Mouse (Mus musculus) embryonic facial prominence, embryonic 13.5 days (tissue): ENCODE results near the gene Tns3. TPM values are rescaled to one million over a fixed set of nuclear protein-coding genes. Genes with fewer than 3 reads are reported as not detected.

Experiments used
- ATAC-seq: fragments of 200-750 bp; cut with Nextera tagmentation; 2 replicates; pipeline ENCODE4 v1.8.0; 2017; ENCODE audit warnings: low read depth; ENCODE audit not compliant: insufficient number of reproducible peaks, insufficient read depth, low FRiP score, low TSS enrichment
- H3K27ac ChIP-seq: fragments of 300-500 bp; sonication (generic); 2 replicates; pipeline ENCODE4 v1.5.1; 2015; ENCODE audit warnings: moderate library complexity, mild to moderate bottlenecking, inconsistent platforms
- H3K27me3 ChIP-seq: fragments of 300-500 bp; sonication (generic); 2 replicates; pipeline ENCODE4 v1.6.1; 2015; ENCODE audit warnings: mild to moderate bottlenecking, inconsistent platforms
- H3K36me3 ChIP-seq: fragments of 300-500 bp; sonication (generic); 2 replicates; pipeline ENCODE4 v1.6.1; 2015; ENCODE audit warnings: mild to moderate bottlenecking, inconsistent platforms
- H3K4me1 ChIP-seq: fragments of 300-500 bp; sonication (generic); 2 replicates; pipeline ENCODE4 v1.6.1; 2015; ENCODE audit warnings: inconsistent platforms
- H3K4me2 ChIP-seq: fragments of 300-500 bp; sonication (generic); 2 replicates; pipeline ENCODE4 v1.6.1; 2015; ENCODE audit warnings: moderate library complexity, mild to moderate bottlenecking, inconsistent platforms
- H3K4me3 ChIP-seq: fragments of 300-500 bp; sonication (generic); 2 replicates; pipeline ENCODE4 v1.5.1; 2015; ENCODE audit warnings: mild to moderate bottlenecking, inconsistent platforms
- H3K9ac ChIP-seq: fragments of 300-500 bp; sonication (generic); 2 replicates; pipeline ENCODE4 v1.6.1; 2015; ENCODE audit warnings: mild to moderate bottlenecking, inconsistent platforms
- H3K9me3 ChIP-seq: fragments of 300-500 bp; sonication (generic); 2 replicates; pipeline ENCODE4 v1.6.1; 2016; ENCODE audit warnings: inconsistent platforms
- WGBS: fragments of 180-500 bp; shearing (Covaris S2); methylation state at CpG from one replicate; pipeline ENCODE4 v1.1.7; 2015; ENCODE audit warnings: mixed read lengths; 5-methylcytosine and 5-hydroxymethylcytosine counted together
- polyA plus RNA-seq: library from polyadenylated mRNA; unstranded; fragments of >200 nt; fragmentation: Nextera tagmentation; extraction: Ambion mirVana; gene quantifications from 2 replicates; pipeline ENCODE4 v1.2.1, GENCODE M21; 2015

The Tns3 gene
- polyA plus RNA-seq, 1 experiment from 2014 or later, result 35.0 TPM

DNA sequence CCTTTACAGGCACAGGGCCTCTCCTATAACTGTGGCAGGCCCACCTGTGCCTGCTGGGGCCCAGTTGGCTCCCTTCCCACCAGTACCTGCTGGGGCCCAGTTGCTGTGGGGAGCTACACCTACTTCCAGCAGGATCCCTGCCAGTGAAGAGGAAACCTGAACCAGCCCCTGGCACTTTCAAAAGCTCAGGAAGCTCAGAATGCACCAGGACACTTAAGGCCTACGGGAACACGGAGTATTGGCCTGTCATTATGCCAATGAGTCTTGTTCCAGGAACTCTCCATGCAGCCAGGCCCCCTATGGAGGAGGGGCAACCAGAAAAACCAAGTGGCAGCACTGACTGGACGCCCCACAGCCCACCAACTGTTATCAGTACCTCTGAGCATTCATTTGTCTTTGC lies 181.6 kb downstream of the Tns3 start:
- 55% methylated on average over 3 of the region's 3 CpGs for WGBS
- no peak overlapping the region for H3K9ac ChIP-seq
- H3K36me3 ChIP-seq, result peaks cover 42% of the 10 kb centered on the region

DNA sequence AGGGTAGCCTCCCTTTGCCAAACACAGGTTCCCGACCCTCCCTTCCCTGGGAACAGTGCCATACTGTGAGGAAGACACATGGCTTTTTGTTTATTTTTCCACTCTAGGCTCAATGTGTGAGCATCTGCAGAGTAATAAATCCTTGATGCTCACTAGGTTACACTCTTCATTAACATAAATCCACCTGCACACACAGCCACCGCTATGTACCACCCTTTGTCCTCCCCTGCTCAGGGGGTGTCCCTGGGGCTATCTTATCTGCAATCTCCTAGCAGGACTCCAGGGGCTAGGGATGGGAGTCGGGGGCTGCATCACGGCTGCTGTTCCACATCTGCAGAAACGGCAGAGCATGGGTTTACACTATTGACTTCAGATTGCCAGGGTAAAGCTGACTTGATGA lies 182.4 kb downstream of the Tns3 start:
- H3K4me3 ChIP-seq, result no peak overlapping the region
- no peak overlapping the region for H3K4me2 ChIP-seq
- peaks cover 44% of the 10 kb centered on the region for H3K36me3 ChIP-seq
- H3K4me1 ChIP-seq, result peaks cover 41% of the 10 kb centered on the region
- no peak for ATAC-seq
- WGBS, result 48% methylated on average over 5 of the region's 5 CpGs
- no peaks in the 10 kb centered on the region for H3K27me3 ChIP-seq
- no peaks in the 10 kb centered on the region for H3K9me3 ChIP-seq
- peak overlapping the region; percentile 44; the same call in 1 of the 2 replicates for H3K27ac ChIP-seq
- H3K9ac ChIP-seq, result no peak overlapping the region

More for the DNA sequence above, 181.6 kb downstream of the Tns3 start:
- Histone ChIP-seq H3K4me2 (no peak overlapping the region), H3K4me1 (peaks cover 41% of the 10 kb centered on the region), H3K27ac (peak overlapping the region; percentile 57; the same call in 1 of the 2 replicates), H3K4me3 (no peak overlapping the region), H3K27me3 (no peaks in the 10 kb centered on the region), H3K9me3 (no peaks in the 10 kb centered on the region)
- ATAC-seq, result 0 out of 2 replicates have a peak, but pooled peaks have one; percentile 3

DNA sequence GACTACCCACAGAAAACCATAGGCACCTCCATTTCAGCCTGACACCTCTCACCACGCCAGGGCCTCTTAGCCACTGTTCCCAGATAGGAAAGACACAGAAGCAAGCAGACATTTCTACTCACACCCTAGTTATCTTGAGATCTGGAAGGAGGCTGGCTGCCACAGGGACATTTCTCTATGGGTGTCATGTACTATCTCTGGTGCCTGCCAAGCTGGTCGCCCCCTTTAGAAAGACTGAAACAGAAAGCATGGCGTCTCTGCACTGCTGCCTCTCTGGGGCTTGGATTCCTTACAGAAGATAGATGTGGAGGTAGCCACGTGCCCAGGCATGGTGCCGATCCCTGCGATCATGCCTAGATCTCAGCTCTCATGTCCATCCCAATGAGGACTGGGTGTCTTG lies 182.8 kb downstream of the Tns3 start:
- no peak for ATAC-seq
- Histone ChIP-seq H3K27ac (peak overlapping the region; percentile 44; the same call in 1 of the 2 replicates), H3K4me2 (no peak overlapping the region), H3K36me3 (peaks cover 44% of the 10 kb centered on the region), H3K9ac (no peak overlapping the region), H3K4me1 (peaks cover 40% of the 10 kb centered on the region), H3K4me3 (no peak overlapping the region), H3K27me3 (no peaks in the 10 kb centered on the region), H3K9me3 (no peaks in the 10 kb centered on the region)
- WGBS, result 88% methylated on average over 6 of the region's 6 CpGs

DNA sequence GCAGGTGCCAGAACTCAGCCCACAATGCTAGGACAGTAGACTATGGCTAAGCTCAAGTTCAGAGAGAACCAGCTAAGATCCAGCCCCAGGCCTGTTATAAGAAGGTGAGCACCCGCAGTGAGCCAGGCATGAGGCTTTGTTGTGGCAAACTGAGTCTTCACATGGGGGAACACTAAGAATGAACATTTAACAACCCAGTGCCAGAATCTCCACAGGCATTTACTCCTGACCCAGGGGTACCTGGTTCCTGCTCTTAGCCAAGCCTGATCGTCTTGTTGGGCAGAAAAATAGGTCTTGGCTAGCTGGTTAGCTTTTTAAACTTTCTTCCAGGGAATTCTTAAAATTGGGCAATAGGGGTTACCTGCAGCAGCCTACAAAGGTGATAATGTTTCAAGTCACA lies 184.5 kb downstream of the Tns3 start:
- Histone ChIP-seq H3K9ac (no peak overlapping the region), H3K4me3 (no peak overlapping the region), H3K27me3 (no peaks in the 10 kb centered on the region), H3K36me3 (peaks cover 44% of the 10 kb centered on the region), H3K4me1 (peaks cover 31% of the 10 kb centered on the region), H3K27ac (no peak overlapping the region), H3K9me3 (no peaks in the 10 kb centered on the region), H3K4me2 (no peak overlapping the region)
- WGBS, result 88% methylated on average over 2 of the region's 2 CpGs
- no peak for ATAC-seq

DNA sequence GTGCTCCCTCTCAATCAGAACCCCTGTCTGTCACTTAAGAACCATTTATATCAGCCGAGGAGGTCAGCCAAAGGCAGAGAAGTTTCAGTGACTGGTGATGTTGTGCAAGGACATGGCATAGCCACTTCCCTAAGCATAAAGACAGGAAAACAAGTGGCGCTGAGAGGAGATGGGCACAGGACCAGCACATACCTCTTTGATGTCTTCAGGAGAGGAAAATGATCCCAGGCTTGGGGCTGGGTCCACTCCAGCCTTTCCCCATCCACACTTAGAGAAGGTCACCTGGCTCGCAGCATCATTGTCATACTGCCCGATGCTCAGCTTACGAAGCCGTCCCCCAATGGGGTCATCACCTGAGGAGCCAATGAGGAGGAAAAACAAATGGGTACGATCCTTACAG lies 185.0 kb downstream of the Tns3 start:
- H3K4me3 ChIP-seq, result no peak overlapping the region
- no peaks in the 10 kb centered on the region for H3K9me3 ChIP-seq
- WGBS, result 95% methylated on average over 7 of the region's 7 CpGs
- H3K4me1 ChIP-seq, result peaks cover 26% of the 10 kb centered on the region
- no peak overlapping the region for H3K4me2 ChIP-seq
- no peak for ATAC-seq
- peaks cover 45% of the 10 kb centered on the region for H3K36me3 ChIP-seq
- H3K9ac ChIP-seq, result no peak overlapping the region
- H3K27me3 ChIP-seq, result no peaks in the 10 kb centered on the region
- H3K27ac ChIP-seq, result no peak overlapping the region

DNA sequence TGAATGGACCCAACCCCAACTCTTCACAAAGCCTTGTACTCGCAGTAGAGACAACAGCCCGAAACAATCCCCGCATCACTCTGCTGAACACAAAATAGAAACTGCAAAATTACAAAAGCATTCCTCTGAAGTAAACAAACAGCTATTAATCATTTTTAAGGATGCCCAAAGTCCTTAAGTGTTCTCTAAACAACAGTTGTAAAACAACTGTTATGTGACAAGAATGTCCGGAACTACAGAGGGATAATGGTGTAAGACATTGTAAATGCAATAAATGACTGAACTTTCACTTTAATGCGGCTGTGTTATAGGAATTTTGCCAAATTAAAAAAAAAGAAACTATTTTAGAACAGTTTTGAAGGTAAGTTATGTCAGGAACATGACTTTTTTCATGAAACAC lies 190.7 kb downstream of the Tns3 start:
- peaks cover 47% of the 10 kb centered on the region for H3K36me3 ChIP-seq
- no peak overlapping the region for H3K27ac ChIP-seq
- no peak for ATAC-seq
- 93% methylated on average over 5 of the region's 5 CpGs for WGBS
- H3K4me1 ChIP-seq, result peaks cover 20% of the 10 kb centered on the region
- H3K27me3 ChIP-seq, result no peaks in the 10 kb centered on the region
- H3K9ac ChIP-seq, result no peak overlapping the region
- no peaks in the 10 kb centered on the region for H3K9me3 ChIP-seq
- no peak overlapping the region for H3K4me2 ChIP-seq
- H3K4me3 ChIP-seq, result no peak overlapping the region

DNA sequence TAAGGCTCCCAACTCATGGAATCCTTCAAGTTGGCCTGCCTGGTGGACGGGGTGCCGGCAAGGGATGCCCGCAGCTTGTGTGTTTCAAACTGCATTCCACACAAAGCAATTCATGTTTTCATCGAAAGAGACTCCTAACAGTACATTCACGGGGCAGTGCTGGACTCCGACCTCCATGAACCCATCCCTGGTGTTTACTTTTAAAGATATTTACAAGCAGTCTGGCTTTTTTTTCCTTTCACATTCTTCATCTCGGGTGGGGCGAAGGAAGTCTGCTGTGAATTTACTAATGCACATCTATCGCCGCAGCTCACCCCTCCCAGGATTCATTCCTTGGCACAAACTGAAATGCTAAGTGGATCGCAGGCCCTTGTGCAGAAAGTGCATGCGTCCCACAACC lies 191.9 kb downstream of the Tns3 start:
- no peak overlapping the region for H3K4me2 ChIP-seq
- H3K36me3 ChIP-seq, result peaks cover 35% of the 10 kb centered on the region

DNA sequence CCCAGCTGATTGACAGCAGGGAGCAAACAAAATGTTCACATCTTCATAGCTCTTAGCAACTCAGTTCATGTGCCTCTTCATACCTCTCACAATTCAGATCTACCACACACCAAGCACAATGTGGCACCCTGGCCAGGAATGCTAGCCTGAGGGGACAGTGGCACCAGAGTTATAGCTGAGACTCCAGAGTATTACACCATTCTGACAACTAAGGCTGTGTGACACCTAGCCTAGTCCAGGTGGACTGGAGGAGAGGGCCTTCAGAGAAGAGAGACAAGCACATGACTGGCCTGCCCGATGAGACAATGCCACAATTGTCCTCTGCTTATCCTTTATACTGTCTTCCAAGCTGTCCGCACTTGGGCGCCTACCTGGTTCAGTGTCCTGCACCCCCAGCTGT lies 192.8 kb downstream of the Tns3 start:
- Histone ChIP-seq H3K9me3 (no peaks in the 10 kb centered on the region), H3K27ac (no peak overlapping the region), H3K4me3 (no peak overlapping the region), H3K36me3 (peaks cover 26% of the 10 kb centered on the region), H3K4me1 (peaks cover 40% of the 10 kb centered on the region), H3K9ac (no peak overlapping the region), H3K27me3 (no peaks in the 10 kb centered on the region), H3K4me2 (no peak overlapping the region)
- WGBS, result 91% methylated on average over 3 of the region's 3 CpGs
- ATAC-seq, result no peak

More for the DNA sequence above, 191.9 kb downstream of the Tns3 start:
- Histone ChIP-seq H3K4me3 (no peak overlapping the region), H3K4me1 (peaks cover 31% of the 10 kb centered on the region), H3K9me3 (no peaks in the 10 kb centered on the region), H3K27me3 (no peaks in the 10 kb centered on the region), H3K9ac (no peak overlapping the region), H3K27ac (no peak overlapping the region)
- 87% methylated on average over 12 of the region's 12 CpGs for WGBS
- ATAC-seq, result no peak

DNA sequence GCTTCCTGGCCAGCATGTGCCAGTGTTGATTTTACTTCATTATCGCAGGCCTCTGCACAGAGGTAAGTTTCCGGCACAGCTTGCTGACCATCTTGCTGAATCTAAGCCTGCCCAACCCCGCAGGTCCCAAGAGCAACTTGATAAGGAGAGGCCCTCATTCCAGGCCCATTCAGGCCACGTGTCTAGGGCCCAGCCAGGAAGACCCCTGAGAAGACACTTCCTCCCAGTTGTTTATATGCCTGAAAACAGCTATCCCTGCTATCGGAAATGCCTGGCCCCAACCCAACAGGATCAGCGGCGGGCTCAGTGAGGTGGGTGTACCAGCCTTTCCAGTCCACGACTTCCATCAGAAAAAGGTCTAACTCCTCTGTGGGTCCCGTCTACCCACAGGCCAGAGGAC lies 194.8 kb downstream of the Tns3 start:
- Histone ChIP-seq H3K4me3 (no peak overlapping the region), H3K4me1 (peaks cover 50% of the 10 kb centered on the region), H3K36me3 (peaks cover 21% of the 10 kb centered on the region), H3K27ac (peak overlapping the region; percentile 98), H3K9ac (0 out of 2 replicates have a peak overlapping the region, but pooled peaks have one; percentile 17), H3K9me3 (no peaks in the 10 kb centered on the region), H3K4me2 (peak overlapping the region; percentile 86), H3K27me3 (no peaks in the 10 kb centered on the region)
- 63% methylated on average over 9 of the region's 9 CpGs for WGBS
- ATAC-seq, result no peak

DNA sequence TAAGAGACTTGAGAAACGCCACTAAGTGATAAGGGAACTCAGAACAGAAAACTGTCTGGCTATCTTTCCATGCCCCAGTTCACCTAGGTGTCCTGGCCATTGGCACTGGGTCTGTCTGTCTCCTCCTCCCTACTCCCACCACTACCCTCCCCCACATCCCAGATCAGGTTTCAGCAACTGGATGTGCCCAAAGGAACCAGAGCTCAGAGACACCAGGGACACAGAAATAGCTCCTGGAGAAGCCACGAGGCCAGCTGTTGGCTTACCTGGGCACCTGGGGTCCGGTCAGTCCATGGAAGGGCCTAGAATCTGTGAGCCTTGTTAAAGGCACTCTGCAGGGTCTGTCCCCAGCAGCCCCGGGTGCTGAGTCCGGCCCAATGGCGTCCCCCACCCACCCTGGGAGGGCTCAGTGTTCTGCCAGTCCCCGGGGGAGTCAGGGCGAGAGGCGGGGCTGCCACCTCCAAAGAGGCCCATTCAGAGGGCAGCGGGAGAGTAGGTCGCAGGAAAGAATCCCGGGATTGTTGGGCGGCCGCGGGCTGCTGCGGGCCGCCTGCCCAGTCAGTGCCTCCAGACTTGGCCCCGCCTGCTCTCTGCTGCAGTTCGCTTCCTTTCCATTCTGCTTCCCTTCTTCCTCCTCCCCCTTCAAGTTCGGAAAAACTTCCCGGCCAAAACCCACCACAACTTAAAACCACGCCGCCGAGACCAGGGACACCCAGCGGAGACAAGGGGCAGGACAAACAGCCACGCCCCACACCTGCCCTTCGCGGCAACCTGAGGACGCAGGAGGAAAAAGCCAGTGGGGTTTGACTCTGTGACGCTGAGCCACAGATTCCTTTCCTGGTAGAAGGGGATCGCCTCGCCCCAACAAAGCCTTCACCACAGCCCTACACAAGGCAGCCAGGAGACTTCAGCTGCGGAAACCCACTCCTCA lies 195.9 kb downstream of the Tns3 start:
- peaks cover 16% of the 10 kb centered on the region; the same call in 1 of the 2 replicates for H3K36me3 ChIP-seq
- H3K27me3 ChIP-seq, result no peaks in the 10 kb centered on the region
- H3K4me2 ChIP-seq, result peak overlapping the region; percentile 86
- H3K9ac ChIP-seq, result peak overlapping the region; percentile 79
- H3K9me3 ChIP-seq, result no peaks in the 10 kb centered on the region
- H3K4me3 ChIP-seq, result peak overlapping the region; percentile 55
- peak; percentile 79 for ATAC-seq
- H3K27ac ChIP-seq, result peak overlapping the region; percentile 98
- peaks cover 54% of the 10 kb centered on the region for H3K4me1 ChIP-seq
- WGBS, result under 1% methylated on average over 33 of the region's 33 CpGs

DNA sequence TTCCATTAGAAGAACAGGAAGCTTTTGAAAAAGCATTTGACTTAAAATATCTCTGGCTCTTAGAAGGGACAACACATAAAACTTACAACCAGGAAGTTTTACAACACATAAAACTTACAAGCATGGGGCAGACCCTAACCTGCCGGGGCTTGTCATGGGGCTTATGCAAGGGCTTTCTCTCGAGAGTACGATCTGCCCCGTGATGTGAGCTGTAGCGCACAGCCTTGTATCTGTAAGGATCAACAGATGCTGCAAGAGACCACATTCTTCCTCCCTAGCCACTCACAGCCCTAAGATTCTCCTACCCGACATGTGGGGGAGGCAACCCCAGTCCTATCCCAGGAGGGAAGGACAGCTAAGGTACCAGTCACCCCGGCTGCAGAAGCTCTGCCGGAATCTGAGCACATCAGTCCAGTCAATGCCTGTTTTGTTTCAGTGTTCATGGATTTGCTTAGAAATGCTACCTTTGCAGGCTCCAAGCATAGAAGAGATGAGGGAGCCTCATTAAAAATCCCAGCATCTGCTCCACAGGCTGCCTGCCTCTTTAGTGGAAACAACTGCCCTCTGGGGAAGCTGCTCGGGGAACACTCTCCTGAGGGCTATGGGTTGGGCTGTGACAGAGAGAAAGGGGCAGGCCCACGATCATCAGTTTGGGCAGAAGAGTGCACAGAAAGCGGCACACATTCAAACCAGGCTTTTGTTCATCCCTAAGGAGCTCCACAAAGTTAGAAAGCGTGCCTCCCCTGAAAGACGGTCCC lies 196.8 kb downstream of the Tns3 start:
- H3K27me3 ChIP-seq, result no peaks in the 10 kb centered on the region
- peak overlapping the region; percentile 79 for H3K9ac ChIP-seq
- peak overlapping the region; percentile 86 for H3K4me2 ChIP-seq
- peak overlapping the region; percentile 98 for H3K27ac ChIP-seq
- no peaks in the 10 kb centered on the region for H3K9me3 ChIP-seq
- peaks cover 54% of the 10 kb centered on the region for H3K4me1 ChIP-seq
- WGBS, result 9% methylated on average over 13 of the region's 13 CpGs
- ATAC-seq, result no peak
- H3K36me3 ChIP-seq, result peaks cover 20% of the 10 kb centered on the region
- H3K4me3 ChIP-seq, result peak overlapping the region; percentile 55
